Mouse (Mus musculus) right cerebral cortex, postnatal 36 days (tissue): ENCODE measurements around the gene Zfp599.
A peak's percentile ranks its signal among the peaks of the same experiment; 100 is the strongest.
"Not testable (repeated sequence)": the region's sequence is repeated elsewhere in the genome, so short reads cannot be mapped to it uniquely, and the experiment has no call there.

Experiments
- DNase-seq, 2 experiments: peaks; one replicate each; pipeline ENCODE4 v3.0.0; 2022; ENCODE audit warnings: low spot score in 2 of 2, mixed read lengths in 1 of 2

Gene Zfp599

DNA sequence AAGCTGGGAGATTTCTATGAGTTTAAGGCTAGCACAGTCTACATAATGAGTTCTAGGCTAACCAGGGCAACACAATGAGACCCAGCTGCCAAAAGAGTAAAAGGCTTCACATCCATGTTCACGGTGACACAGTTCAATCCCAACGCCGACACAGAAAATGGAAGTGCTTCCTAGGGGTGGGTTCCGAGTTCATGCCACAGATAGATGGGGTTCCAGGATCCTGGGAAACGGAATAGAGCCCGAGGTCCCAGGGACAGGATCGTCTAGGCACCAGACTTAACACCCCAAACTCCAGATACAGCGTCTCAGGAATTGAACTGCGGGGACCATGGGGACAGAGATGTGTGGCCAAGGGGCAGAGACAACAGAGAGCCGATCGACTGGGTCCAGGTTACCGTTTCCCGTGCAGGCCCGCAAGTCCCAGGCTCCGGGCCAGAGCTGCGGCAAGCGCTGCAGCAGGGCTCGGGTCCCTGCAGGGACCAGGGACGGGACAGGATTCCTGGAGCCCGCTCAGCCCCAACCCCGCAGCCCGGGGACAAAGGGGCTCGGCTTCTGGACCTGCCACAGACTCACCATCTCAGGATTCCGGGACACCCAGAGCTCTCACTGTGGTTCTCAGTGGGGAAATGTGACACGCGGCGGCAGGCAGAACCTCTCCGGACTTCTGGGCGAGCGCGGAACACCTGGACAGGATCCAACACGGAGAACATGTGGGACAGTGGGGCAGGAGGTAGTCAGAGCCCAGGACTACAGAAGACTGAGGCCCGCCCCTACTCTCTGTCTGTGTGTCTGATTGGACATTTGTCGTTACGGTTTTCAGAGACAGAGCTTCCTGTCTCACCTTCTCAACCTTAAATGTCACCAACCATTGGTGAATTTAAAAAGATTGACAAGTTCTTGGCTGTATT lies at the start of gene Zfp599:
TSS of gene Zfp599 (minus strand) at position 712 of the 908 bp plus-strand sequence.
- DNase-seq = peak; percentile 56 to 68

DNA sequence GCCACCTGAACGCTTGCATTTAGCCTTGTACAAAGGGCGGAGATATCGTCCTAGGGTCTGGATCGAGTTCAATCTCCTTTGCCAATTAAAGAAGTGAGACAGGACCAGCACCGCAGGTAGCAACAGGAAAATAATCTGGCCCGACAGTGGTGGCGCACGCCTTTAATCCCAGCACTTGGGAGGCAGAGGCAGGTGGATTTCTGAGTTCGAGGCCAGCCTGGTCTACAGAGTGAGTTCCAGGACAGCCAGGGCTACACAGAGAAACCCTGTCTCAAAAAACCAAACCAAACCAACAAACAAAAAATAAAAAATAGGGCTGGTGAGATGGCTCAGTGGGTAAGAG lies 48.2 kb upstream of the Zfp599 start:
- not testable (repeated sequence) for DNase-seq

DNA sequence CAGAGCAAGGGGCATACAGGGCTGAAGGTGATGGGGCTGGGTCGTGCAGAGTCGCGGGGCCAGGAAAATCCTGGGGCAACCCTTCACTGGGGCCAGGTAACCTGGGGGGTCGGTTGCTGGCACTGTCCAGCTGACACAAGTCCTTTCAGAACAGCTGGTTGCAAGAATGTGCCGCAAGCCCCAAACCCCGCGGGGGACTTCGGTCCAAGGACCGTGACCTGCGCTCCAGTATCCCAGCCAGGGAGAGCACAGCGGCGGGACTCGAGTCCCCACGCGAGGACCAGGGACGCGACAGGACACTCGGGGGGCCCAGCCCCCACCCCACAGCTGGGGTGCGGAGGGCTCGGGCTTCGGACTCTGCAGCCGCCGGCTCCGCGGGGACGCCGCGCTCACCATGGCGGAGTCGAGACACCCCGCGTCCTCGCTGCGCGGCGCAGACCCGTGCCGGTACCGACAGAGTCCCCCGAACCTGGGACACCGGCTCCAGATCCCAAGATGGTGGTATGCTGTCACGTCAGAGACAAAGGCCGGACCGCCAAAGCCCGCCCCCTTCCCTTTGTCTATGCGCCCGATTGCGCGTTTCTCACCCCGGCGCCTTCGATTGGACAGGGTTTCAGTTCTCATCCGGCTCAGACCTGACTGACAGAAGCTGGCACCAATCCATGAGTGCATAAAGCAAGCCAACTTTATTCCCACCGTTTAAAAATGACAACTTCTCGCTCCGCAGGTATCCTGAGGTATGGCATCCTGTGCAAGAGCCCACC lies 47.6 kb upstream of the Zfp599 start, which contains the start of gene Zfp810:
TSS of gene Zfp810 (minus strand) at position 493 of the 764 bp plus-strand sequence.
- peak; percentile 93 to 94 for DNase-seq

DNA sequence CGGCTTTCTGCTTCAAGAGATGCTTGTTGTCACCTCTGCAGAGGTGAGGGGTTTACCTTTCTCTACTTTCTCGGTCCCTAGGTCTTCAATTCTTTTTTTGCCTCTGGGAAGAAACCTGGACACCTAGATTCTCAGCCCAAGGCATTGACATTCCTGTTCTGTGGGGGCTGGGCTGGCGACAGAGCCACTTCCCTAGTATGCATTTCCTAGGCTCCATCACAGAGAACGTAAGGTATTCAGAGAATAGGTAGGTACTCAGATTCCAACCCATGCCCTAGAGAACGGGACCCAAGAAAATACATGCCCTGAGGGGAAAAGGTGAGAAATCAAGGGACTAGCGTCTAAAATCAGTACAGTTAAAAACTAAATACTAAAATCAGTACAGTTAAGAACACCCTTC lies 47.0 kb upstream of the Zfp599 start:
- no peak for DNase-seq

DNA sequence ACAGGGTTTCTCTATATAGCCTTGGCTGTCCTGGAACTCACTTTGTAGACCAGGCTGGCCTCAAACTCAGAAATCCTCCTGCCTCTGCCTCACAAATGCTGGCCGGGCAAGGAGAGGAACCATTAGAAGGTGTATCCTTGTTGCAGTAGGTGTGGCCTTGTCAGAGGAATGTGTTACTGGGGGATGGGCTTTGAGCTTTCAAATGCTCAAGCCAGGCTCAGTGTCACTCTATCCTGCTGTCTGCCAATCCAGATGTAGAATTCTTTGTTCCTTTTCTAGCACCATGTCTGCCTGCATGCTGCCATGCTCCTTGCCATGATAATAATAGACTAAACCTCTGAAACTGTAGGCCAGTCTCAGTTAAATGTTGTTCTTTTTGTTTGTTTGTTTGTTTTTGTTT lies 42.5 kb upstream of the Zfp599 start:
- no peak for DNase-seq

DNA sequence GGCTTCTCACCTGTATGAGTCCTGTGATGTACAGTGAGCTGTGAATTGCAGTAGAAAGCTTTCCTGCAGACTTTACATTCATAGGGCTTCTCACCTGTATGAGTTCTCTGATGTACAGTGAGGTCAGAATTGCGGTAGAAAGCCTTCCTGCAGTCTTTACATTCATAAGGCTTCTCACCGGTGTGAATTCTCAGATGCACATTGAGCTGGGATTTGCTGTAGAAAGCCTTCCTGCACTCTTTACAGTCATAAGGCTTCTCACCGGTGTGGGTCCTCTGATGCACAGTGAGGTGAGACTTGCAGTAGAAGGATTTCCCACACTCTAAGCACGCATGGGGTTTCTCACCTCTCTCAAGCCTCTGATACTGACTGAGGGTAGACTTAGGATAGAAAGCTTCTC lies 19.0 kb upstream of the Zfp599 start:
- DNase-seq = no peak

DNA sequence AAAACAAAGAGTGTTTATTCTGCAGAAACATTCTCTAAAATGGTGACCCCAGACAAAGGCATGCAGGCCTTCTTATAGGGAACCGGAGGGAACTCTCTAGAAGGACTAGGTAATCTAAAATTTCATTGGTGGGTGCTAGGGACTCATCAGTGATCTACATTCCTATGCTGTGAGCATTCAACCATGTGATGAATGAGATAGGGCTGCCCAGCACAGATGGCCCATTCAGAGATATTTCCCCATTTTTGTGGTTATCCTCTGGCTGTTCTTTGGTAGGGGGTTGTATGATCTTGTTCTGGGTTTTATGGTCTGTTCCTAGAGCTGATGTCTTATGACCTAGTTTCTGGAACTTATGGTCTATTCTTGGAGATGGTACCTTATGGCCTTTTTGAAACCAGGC lies 9.2 kb upstream of the Zfp599 start:
- no peak for DNase-seq

DNA sequence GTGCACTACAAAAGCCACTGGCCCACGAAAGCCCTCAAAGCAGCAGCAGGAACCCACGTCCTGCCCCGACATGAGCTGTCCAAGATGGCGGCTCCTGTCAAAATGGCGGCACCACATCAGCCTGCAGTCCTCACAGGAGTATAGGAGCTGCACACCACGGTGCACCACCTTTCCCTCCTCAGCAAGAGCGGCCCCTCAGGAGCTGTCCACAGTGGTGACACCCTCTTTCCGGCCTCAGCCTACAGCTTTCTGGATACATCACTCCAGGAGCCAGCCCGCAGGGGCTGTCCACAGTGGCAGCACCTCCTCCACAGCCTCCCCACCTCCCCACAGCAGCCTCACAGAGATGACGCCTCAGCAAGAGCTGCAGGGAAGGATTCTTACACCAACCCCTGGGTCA lies 2.9 kb upstream of the Zfp599 start:
- no peak for DNase-seq

DNA sequence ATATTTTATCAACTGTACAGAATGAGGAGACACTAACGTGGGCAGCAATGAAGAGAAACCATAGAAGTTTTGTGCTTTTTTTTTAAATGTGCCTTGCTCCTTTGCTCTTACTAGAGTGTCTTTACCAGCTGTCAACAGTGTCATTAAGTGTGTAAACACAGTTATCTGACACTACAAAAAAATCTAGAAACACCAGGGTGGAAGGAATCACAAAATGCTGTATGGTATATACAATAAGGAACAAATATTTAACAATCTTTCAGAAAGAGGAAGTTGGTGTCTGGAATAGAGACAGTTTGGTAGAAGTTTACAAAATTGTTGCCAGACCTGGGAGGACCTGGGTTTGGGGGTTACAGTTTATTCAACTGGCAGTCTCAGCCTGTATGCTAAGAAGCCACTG lies 1.9 kb upstream of the Zfp599 start:
- DNase-seq = no peak

DNA sequence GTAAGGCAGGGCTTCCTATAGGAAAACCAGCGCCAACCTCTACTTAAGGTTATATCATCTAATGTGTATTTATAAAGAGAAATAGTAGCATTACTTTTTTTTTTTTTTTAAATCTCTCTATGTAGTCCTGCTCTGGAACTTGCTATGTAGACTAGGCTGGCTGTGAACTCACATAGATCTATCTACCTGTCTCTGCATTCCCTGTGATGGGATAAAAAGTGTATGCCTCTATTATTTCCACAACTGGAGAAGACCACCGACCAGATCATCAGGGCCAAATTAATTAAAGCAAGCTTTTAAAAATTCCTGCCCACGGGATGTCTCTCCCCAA lies 362 bp upstream of the Zfp599 start:
- no peak for DNase-seq

DNA sequence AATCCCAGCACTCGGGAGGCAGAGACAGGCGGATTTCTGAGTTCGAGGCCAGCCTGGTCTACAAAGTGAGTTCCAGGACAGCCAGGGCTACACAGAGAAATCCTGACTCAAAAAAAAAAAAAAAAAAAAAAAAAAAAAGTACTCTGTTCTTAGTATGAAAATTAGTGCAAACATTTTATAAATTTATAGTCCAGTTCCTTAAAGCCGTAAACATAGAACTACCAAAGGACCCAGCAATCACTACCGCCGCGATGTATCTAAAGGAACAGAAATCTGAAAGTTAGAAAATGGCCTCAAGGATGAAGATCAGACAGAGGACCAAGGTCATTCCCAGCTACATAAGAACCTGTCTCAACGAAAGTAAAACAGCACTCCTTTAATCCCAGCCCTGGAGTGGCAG lies 911 bp downstream of the Zfp599 start:
- DNase-seq = no peak

DNA sequence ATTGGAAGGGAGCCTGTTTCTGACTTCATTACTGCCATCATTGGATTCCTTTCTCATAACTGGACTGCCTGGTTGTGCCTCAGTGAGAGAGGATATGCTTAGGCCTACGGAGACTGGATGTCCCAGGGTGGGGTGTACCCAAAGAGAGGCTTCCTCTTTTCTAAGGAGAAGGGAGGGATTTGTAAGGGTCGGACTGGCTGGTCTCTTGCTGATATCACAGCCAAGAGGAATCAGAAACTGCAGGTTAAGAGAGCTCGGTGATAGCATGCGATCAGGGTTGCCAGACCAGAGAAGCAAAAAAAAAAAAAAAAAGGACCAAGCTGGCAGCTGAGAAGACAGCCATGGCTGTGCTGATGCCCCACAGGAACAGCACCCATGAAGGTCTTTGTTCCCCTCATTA lies 3.1 kb downstream of the Zfp599 start:
- no peak for DNase-seq

DNA sequence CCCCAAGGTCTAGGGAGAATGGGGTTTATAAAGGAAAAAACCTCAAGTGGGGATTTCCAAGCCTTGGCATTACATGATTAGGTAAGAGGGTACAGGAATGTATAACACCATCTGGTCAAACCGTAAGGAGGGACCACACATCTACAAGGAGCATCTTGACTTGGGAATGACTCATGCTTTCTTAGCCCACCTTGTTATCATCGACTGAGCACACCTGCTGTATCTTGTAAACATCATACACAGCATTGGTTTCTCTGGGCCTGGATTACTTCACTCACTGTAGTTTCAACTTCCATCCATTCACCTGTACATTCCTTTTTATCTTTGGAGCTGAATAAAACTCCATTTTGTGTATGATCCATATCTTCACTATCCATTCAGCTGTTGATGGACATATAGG lies 15.5 kb downstream of the Zfp599 start:
- DNase-seq = no peak

DNA sequence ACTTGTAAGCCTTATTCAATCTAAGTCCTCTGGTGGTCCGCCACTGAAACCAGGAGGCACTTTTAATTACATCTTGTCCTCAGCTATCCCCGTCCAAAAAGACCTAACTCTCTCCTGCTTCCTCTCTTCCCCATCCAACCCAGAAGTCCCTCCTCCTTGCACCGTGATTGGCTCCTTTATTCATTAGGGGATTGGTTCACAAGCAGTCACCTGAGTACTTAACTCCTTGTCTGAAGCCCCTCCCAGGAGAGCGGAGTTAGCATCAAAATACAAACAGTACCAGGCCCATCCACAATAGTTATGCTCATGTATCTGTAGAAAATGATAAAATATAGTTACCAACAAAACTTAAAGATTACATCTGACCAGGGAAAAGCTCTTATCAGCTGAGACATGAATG lies 19.7 kb downstream of the Zfp599 start:
- DNase-seq = no peak

DNA sequence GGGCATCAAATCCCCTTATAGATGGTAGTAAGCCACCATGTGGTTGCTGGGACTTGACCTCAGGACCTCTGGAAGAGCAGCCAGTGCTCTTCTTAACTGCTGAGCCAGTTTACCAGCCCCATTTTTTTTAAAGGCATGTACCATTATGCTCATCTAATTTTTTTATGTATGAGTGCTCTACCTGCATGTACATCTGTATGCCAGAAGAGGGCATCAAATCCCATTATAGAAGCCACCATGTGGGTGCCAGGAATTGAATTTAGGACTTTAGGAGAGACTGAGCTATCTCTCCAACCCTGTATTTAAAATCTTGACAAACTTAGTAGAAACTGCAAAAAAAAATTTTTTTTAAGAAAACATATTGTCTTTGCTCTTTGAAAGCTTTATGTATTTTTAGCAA lies 29.1 kb downstream of the Zfp599 start:
- no peak for DNase-seq

DNA sequence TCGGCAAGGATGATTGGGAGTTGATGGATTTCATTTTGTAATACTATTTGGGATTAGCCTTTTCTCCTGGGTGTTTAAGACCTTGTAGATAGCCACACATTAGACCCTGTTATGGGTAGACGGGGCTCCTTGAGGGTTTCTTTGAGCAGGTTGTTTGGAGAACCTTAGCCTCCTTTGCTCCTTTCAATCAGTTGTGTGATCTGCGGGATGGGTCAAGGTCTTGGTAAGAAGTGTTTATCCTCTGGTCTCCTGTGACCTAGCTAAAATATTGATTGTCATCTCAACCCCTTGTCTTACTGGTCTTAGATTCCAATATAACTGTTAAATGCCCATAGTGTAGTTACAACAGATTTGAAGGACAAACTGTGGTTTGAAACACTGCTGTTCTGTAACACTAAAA lies 29.6 kb downstream of the Zfp599 start:
- DNase-seq = no peak

DNA sequence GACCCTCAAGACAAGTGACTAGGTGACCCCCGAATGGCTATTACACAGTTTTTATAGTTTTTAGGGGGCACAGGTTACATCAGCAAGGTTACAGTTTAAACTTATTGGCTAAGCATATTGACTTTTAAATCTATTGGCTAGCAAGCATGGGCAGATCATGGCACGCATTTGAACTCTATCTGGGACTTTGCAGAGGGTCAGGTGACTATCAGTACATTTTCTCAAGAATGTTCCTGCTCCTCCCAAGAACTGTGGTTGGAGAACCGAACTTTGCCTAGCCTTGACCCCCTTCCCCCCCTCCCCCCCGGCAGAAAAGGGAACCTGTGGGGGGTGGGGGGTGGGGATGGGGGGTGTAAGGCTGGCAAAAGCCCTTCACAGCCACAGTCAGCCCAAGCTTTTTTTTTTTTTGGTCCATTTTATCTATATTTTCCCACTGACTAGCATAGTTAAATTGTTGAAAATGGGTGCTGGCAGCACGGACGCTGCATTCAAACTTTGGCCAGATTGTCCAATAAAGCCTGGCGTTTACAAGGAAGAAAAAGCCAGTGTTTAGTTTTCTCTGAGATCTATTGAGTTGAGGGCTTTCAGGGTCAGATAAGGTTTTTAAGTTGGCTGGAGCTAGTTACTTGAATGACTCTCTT lies 30.2 kb downstream of the Zfp599 start:
- no peak for DNase-seq

DNA sequence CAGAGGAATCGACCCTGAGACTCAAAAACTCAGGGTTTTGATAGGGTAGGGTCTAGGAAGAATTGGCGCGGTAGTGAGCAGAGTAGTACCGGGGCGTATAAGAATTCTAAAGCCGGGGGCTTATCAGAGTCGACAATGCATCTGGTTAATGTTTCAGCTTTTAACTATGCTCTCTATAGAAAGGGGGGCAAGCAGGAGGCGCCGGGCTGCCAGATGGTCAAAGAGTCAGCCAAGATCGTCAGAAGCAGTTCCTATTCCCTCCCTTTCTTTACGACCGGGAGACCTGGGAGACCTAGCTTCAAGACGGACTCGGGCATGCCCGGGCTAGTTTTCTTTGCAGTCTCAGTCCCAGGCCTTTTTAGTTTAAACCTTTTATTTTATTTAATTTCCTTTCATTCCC lies 32.8 kb downstream of the Zfp599 start:
- no peak for DNase-seq

DNA sequence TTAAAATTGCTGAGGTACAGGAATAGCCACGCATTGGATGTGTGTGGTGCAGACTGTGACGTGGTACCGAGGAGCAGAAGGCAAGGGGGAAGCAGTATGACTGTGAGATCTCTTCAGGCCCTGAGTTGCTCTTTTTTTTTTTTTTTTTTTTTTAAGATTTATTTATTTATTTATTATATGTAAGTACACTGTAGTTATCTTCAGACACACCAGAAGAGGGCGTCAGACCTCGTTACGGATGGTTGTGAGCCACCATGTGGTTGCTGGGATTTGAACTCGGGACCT lies 33.4 kb downstream of the Zfp599 start:
- DNase-seq = not testable (repeated sequence)

DNA sequence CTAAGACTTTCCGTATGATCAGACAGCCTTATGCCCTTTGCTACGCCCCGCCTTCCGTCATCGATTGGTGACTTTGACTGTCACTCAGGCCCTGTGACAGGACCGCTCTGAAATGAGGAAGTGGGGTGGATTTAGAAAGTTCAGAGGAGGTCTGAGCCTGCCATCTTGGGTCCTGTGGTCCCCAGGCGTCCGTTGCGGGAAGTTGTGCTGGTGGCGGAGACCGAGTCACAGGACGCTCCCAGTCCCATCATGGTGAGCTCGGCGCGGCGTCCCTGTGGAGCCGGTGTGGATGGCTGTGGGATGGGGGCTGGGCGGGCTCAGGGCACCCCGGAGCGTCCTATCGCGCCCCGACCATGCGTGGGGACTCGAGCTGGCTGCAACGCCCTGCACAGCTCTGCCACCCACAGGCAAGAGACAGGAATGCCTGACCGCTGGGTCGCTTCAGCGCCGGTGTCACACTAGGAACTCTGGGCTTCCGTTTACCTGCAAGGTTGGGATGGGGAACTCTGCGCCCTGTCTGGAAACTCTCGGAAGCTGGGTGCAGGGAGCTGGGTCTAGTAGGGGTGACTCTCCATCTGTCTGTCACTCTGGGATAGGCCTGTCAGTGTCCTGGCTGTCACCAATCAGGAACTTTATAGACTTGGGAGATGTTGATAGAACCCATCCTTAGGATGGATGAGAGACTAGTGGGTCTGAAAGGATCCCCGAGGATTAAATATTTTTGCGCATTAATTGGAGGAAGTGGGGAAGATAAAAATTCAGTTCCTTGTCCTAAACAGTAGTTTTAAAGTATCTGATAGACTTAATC lies 33.9 kb downstream of the Zfp599 start, which contains the start of gene Zfp809:
TSS of gene Zfp809 (plus strand) at position 134 of the 808 bp plus-strand sequence.
- DNase-seq = peak; percentile 97 to 99

DNA sequence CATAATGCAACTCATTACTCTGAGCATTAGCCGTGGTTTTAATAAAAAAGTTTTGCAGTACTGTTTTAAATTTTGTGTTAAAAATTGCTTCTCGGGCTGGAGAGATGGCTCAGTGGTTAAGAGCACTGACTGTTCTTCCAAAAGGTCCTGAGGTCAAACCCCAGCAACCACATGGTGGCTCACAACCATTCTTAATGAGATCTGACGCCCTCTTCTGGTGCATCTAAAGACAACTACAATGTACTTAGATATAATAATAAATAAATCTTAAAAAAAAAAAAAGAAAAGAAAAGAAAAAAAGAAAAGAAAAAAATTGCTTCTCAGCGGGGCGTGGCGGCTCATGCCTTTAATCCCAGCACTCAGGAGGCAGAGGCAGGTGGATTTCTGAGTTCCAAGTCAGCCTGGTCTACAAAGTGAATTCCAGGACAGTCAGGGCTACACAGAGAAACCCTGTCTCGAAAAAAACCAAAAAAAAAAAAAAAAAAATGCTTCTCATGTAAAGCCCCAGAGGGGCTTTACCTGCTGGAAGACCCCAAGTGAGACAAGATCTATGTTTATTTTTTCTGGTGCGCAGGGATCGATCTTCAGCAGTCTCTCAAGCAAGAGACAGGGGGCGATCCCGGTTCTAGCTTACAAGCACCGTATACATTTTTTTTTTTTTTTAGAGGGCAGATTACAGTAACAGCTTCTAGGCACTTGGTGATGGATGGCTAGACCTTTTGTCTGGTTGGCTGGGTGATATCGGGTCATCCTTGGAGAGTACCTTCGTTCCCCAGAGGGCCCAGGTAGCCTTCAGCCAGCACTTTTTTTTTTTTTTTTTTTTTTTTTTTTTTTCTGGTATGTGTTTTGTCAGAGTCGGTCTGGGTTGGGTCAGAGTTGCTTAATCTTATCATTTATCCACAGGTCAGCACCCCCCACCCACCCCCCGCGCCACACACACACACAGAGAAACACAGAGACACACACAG lies 34.9 kb downstream of the Zfp599 start:
- no peak for DNase-seq
